Mouse (Mus musculus): ENCODE data around the gene Vdac1. TPM values are rescaled to one million over a fixed set of nuclear protein-coding genes. Genes with fewer than 3 reads are reported as not detected.
A peak's percentile ranks its signal among the peaks of the same experiment; 100 is the strongest.

Gene Vdac1
- polyA plus RNA-seq (2014; fragmentation: Nextera tagmentation; extraction: Ambion mirVana) = 209 and 210 TPM in 2 replicates

DNA sequence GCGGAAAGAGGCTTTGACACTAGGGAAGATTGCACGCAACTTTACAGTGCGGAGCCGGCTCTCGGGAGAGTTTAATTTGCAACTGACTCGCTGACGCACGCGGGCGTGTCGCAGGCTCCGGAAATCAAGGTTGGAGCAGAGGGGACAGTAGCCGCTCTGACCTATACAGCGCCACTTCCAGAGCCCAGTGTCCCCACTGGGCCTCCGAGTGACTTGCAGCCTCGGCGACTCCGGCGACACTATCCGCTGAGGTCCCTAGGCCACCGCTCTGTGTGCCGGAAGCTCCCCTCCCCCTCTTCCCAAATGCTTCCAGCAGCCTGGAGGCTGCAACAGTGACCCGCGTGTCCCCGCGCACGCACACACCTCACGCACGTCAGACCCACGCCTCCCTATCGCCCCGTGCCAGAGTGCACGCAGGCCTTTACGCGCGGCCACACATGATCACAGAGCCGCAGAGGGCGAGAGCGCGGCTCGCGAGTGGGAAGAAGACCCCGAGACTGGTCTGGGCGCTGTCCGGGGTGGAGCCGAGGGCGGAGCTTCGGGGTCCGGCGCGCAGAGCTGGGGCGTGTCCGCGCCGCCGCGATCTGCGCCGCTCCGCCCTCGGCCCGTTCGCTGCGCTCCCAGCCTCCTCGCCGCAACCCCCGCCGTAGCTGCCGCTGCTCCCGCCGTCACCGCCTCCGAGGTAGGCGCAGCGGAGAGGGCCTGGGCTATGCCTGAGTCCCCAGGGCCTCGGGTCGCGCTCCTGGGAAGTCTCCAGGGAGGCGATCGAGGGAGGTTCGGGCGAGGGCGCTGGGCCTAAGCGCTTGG, at the start of gene Vdac1:
TSS of gene Vdac1 (plus strand) at position 390 of the 807 bp plus-strand sequence.
- Histone ChIP-seq H3K36me3 (ENCODE audit: control insufficient read depth, insufficient read depth, low read length) (no peaks in the 10 kb centered on the region), H3K4me3 (ENCODE audit: low read depth, low read length) (peak within 1 kb of the TSS; percentile 86), H3K4me2 (peak within 1 kb of the TSS; percentile 73), H3K9me3 (ENCODE audit: control insufficient read depth, low read length) (no peaks in the 10 kb centered on the region), H3K27me3 (ENCODE audit: control insufficient read depth, insufficient read depth, low read length) (no peaks in the 10 kb centered on the region), H3K9ac (ENCODE audit: low read length) (peak within 1 kb of the TSS; percentile 97), H3K4me1 (ENCODE audit: control insufficient read depth, insufficient read depth, low read length) (peaks cover 10% of the 10 kb centered on the region), H3K27ac (ENCODE audit: low read depth, low read length) (peak within 1 kb of the TSS; percentile 73)
- WGBS = under 1% methylated on average over 84 of the region's 84 CpGs
- peak; percentile 99 for DNase-seq (ENCODE audit: low spot score, missing footprints)
- ATAC-seq (ENCODE audit: low FRiP score) = peak; percentile 96

DNA sequence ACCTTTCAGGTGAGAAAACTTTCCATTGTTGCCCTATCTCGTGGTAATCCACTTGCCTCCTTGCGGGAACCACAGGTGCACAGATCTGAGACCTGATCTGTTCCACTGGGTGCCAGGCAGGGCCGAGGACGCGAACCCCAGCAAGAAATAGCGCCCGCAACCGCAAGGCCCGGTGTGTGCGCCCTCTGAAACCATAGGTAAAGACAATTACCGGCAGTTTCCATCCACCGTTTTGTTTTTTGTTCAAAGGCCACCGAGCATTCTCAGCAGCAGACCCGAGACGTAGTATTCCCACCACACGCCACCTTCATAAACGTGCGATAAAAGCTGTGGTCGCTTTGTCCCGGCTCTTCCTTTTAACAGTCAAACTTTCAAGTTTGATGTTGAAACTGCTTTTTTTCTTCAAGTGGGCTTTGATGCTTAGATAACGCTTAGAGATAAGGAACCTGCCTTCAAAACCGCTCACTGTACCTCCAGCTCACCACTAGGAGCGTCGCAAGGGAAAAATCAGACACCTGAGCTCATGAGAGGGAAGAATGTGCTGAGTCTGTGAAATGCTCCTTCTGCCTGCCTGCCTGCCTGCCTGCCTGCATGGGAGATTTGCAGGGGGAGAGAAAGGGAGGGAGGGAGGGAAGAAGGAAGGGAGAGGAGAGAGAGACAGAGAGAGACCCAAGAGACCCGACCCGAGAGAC, 46.4 kb upstream of the Vdac1 start:
- Histone ChIP-seq H3K9ac (ENCODE audit: low read length) (no peak overlapping the region), H3K4me3 (ENCODE audit: low read depth, low read length) (no peak overlapping the region), H3K27me3 (ENCODE audit: control insufficient read depth, insufficient read depth, low read length) (peaks cover 8% of the 10 kb centered on the region; the same call in 1 of the 2 replicates), H3K9me3 (ENCODE audit: control insufficient read depth, low read length) (no peaks in the 10 kb centered on the region), H3K4me2 (no peak overlapping the region), H3K36me3 (ENCODE audit: control insufficient read depth, insufficient read depth, low read length) (no peaks in the 10 kb centered on the region), H3K4me1 (ENCODE audit: control insufficient read depth, insufficient read depth, low read length) (no peaks in the 10 kb centered on the region), H3K27ac (ENCODE audit: low read depth, low read length) (no peak overlapping the region)
- DNase-seq (ENCODE audit: low spot score, missing footprints) (no peak), ATAC-seq (ENCODE audit: low FRiP score) (no peak)
- WGBS = 19% methylated on average over 26 of the region's 26 CpGs

DNA sequence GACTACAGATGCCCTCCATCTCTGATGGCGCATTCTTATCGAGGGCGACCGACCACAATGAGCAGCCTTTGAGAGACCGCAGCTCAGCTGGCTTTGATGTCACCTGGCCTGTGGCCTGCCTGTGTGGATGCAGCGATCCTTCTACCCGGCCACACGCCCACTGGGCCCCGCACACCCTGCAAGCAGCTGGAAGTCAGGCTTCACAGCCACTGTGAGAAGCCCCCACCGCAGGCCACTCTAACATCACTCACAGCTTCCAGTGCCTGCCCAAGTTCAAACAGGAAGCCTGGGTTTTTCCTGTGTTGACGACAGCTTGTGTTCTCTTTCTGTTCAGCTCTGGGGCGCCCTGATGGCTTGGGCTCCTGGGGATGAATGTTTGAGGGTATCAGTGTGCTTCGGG, 42.2 kb upstream of the Vdac1 start:
- Histone ChIP-seq H3K9ac (ENCODE audit: low read length) (no peak overlapping the region), H3K27ac (ENCODE audit: low read depth, low read length) (no peak overlapping the region), H3K4me3 (ENCODE audit: low read depth, low read length) (no peak overlapping the region), H3K27me3 (ENCODE audit: control insufficient read depth, insufficient read depth, low read length) (peaks cover 8% of the 10 kb centered on the region; the same call in 1 of the 2 replicates), H3K4me1 (ENCODE audit: control insufficient read depth, insufficient read depth, low read length) (no peaks in the 10 kb centered on the region), H3K36me3 (ENCODE audit: control insufficient read depth, insufficient read depth, low read length) (no peaks in the 10 kb centered on the region), H3K9me3 (ENCODE audit: control insufficient read depth, low read length) (no peaks in the 10 kb centered on the region), H3K4me2 (no peak overlapping the region)
- 80% methylated on average over 13 of the region's 13 CpGs for WGBS
- DNase-seq (ENCODE audit: low spot score, missing footprints) (no peak), ATAC-seq (ENCODE audit: low FRiP score) (no peak)

DNA sequence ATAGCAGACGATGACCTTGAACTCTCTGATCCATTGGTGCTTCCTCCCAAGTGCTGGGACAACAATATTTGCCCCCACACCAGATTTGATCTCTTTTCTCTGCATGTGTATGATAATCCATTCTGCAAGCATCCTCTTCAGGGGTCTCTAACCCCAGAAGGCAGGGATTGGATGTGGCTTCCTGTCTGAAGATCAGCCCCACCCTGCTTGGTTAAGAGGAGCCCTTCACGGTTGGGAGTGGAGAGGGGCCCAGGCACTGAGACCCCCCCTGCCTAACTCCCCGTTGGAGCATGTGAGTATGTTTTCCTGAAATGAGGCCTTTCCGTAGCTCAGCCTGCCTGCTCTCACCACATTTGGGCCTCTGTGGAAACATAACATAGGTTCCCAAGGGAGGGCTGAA, 41.0 kb upstream of the Vdac1 start:
- WGBS = 74% methylated on average over 4 of the region's 4 CpGs

DNA sequence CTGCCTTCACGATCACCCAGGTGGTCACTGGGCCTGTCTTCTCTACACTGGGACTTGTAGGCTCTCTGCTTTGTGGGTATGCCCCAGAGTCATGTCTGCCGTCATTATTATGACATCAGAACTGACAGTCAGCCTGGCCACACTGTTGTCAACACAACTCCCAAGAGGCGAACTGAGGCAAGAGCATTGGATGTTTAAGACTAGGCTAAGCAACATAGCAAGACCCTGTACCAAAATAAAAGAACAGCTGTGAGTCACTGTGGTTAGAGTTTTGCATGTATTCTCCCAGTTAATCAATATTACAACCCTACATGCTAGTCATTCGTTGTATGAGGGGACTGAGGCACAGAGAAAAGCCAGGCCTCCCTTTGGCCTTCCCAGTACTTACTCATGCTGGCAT, 40.1 kb upstream of the Vdac1 start:
- ATAC-seq (ENCODE audit: low FRiP score) = no peak
- H3K27ac ChIP-seq (ENCODE audit: low read depth, low read length) = no peak overlapping the region
- H3K9me3 ChIP-seq (ENCODE audit: control insufficient read depth, low read length) = no peaks in the 10 kb centered on the region
- DNase-seq (ENCODE audit: low spot score, missing footprints) = no peak
- 79% methylated on average over 4 of the region's 4 CpGs for WGBS
- H3K4me1 ChIP-seq (ENCODE audit: control insufficient read depth, insufficient read depth, low read length) = no peaks in the 10 kb centered on the region
- H3K4me2 ChIP-seq = no peak overlapping the region
- H3K27me3 ChIP-seq (ENCODE audit: control insufficient read depth, insufficient read depth, low read length) = no peaks in the 10 kb centered on the region
- H3K4me3 ChIP-seq (ENCODE audit: low read depth, low read length) = no peak overlapping the region
- H3K9ac ChIP-seq (ENCODE audit: low read length) = no peak overlapping the region
- no peaks in the 10 kb centered on the region for H3K36me3 ChIP-seq (ENCODE audit: control insufficient read depth, insufficient read depth, low read length)

More for the DNA sequence above, 41.0 kb upstream of the Vdac1 start:
- no peak overlapping the region for H3K9ac ChIP-seq (ENCODE audit: low read length)
- no peak overlapping the region for H3K4me2 ChIP-seq
- H3K27ac ChIP-seq (ENCODE audit: low read depth, low read length) = no peak overlapping the region
- ATAC-seq (ENCODE audit: low FRiP score) = no peak
- H3K4me1 ChIP-seq (ENCODE audit: control insufficient read depth, insufficient read depth, low read length) = no peaks in the 10 kb centered on the region
- H3K36me3 ChIP-seq (ENCODE audit: control insufficient read depth, insufficient read depth, low read length) = no peaks in the 10 kb centered on the region
- no peaks in the 10 kb centered on the region; the same call in 1 of the 2 replicates for H3K27me3 ChIP-seq (ENCODE audit: control insufficient read depth, insufficient read depth, low read length)
- DNase-seq (ENCODE audit: low spot score, missing footprints) = no peak
- no peak overlapping the region for H3K4me3 ChIP-seq (ENCODE audit: low read depth, low read length)
- H3K9me3 ChIP-seq (ENCODE audit: control insufficient read depth, low read length) = no peaks in the 10 kb centered on the region

DNA sequence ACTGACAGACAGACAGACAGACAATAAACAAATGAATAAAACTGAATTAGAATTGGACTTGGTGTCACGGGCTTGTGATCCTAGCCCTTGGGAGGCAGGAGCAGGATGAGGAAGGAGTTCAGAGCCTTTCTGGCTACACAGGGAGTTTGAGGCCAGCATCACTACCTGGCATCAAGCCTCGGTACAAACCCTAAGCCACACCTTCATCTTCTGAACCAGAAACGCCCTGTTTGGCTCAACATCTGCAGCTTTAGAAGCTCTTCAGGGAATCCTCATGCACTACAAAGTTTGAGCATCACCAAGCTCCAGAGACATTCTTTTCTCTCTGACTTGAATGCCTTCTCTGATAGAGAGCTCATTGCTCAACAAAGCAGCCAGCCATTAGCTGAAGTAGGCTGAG, 39.1 kb upstream of the Vdac1 start:
- H3K9ac ChIP-seq (ENCODE audit: low read length) = no peak overlapping the region
- H3K4me1 ChIP-seq (ENCODE audit: control insufficient read depth, insufficient read depth, low read length) = no peaks in the 10 kb centered on the region
- H3K4me2 ChIP-seq = no peak overlapping the region
- H3K4me3 ChIP-seq (ENCODE audit: low read depth, low read length) = no peak overlapping the region
- DNase-seq (ENCODE audit: low spot score, missing footprints) = no peak
- no peaks in the 10 kb centered on the region for H3K36me3 ChIP-seq (ENCODE audit: control insufficient read depth, insufficient read depth, low read length)
- H3K27ac ChIP-seq (ENCODE audit: low read depth, low read length) = no peak overlapping the region
- no peaks in the 10 kb centered on the region for H3K9me3 ChIP-seq (ENCODE audit: control insufficient read depth, low read length)
- no peak for ATAC-seq (ENCODE audit: low FRiP score)
- 64% methylated on average over 3 of the region's 3 CpGs for WGBS
- H3K27me3 ChIP-seq (ENCODE audit: control insufficient read depth, insufficient read depth, low read length) = no peaks in the 10 kb centered on the region

DNA sequence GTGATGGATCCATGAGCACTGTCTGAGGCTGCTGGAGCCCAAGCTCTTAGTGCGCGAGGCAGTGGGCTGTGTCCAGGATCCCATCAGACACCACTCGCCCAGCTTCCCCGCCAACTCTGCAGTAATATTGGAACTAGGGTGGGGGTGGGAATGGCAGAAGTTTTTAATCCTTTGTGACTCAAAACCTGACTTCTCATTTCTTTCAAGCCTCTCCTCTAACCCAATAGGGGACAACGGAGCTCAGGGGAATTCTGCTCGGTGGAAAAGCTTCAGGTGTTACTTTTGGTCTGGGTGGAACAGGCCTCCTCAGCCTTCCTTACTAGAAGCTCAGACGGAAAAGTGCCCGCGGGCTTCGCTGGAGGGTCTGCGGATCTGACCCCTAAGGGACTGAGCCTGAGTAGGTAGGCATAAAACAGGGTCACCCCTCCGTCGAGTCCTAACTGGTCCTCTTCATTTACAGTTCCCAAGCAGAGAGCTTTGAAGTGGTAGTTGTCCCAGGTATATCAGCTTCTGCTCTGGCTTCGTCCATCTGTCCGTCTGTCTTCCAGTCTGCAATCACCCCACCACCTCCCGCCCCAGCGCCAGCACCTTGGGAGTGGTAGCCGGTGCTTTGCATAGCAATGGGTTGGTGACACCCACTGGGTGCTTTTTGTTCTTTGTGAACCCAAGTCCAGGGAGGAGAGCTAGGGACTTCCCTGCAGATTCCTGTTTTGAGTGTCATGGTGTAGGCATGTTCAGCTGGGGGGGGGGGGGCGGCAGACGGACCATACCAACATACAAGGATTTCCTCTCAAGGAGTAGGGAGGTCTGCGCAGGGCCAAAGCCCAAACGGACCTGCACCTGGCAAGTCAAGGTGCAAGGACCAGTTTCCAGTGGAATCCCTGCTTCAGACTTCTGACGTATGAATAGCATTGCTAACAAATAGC, 36.0 kb upstream of the Vdac1 start:
- DNase-seq (ENCODE audit: low spot score, missing footprints) (no peak), ATAC-seq (ENCODE audit: low FRiP score) (no peak)
- no peaks in the 10 kb centered on the region for H3K4me1 ChIP-seq (ENCODE audit: control insufficient read depth, insufficient read depth, low read length)
- H3K4me3 ChIP-seq (ENCODE audit: low read depth, low read length) = no peak overlapping the region
- H3K27me3 ChIP-seq (ENCODE audit: control insufficient read depth, insufficient read depth, low read length) = no peaks in the 10 kb centered on the region
- WGBS = 53% methylated on average over 23 of the region's 23 CpGs
- H3K27ac ChIP-seq (ENCODE audit: low read depth, low read length) = no peak overlapping the region
- H3K36me3 ChIP-seq (ENCODE audit: control insufficient read depth, insufficient read depth, low read length) = no peaks in the 10 kb centered on the region
- H3K9ac ChIP-seq (ENCODE audit: low read length) = no peak overlapping the region
- H3K9me3 ChIP-seq (ENCODE audit: control insufficient read depth, low read length) = no peaks in the 10 kb centered on the region
- H3K4me2 ChIP-seq = no peak overlapping the region

DNA sequence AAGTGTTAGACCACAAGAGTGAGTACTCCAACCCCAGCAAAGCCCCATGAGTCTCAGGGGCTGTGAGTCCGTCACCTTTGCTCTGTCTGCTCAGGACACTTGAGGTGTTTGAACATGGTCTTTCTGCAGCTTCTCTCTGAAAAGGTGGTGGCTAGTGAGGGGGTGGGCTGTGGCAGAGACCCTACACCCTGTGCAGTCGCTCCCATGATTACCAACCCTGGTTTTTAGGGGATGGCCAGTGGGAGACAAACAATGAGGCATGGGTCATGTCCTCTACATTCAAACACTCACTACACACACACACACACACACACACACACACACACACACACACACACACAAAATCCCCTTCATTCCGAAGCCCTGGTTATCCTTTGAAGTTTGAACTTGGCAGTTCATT, 33.3 kb upstream of the Vdac1 start:
- H3K9me3 ChIP-seq (ENCODE audit: control insufficient read depth, low read length) = no peaks in the 10 kb centered on the region
- H3K27me3 ChIP-seq (ENCODE audit: control insufficient read depth, insufficient read depth, low read length) = no peaks in the 10 kb centered on the region
- no peaks in the 10 kb centered on the region for H3K36me3 ChIP-seq (ENCODE audit: control insufficient read depth, insufficient read depth, low read length)
- no peak overlapping the region for H3K4me2 ChIP-seq
- no peak for ATAC-seq (ENCODE audit: low FRiP score)
- H3K4me1 ChIP-seq (ENCODE audit: control insufficient read depth, insufficient read depth, low read length) = no peaks in the 10 kb centered on the region
- H3K4me3 ChIP-seq (ENCODE audit: low read depth, low read length) = no peak overlapping the region
- 69% methylated on average over 3 of the region's 3 CpGs for whole genome bisulfite sequencing
- no peak overlapping the region for H3K27ac ChIP-seq (ENCODE audit: low read depth, low read length)
- DNase-seq (ENCODE audit: low spot score, missing footprints) = no peak
- H3K9ac ChIP-seq (ENCODE audit: low read length) = no peak overlapping the region

All from midbrain, embryonic 11.5 days (tissue).